Mouse (Mus musculus) kidney, postnatal 0 days (tissue): Measurements from ENCODE around the gene Ctsll3. TPM values are rescaled to one million over a fixed set of nuclear protein-coding genes. Genes with fewer than 3 reads are reported as not detected.

Experiments
- ATAC-seq: fragments of 200-750 bp; cut with Nextera tagmentation; replicated peaks from 2 replicates; pipeline ENCODE4 v1.8.0; 2017; ENCODE audit warnings: low read depth, moderate number of reproducible peaks, moderate TSS enrichment, moderate library complexity; ENCODE audit not compliant: low FRiP score
- DNase-seq: peaks from one replicate; pipeline ENCODE4 v3.0.0-alpha.2; 2016; ENCODE audit warnings: low spot score
- H3K27ac ChIP-seq: fragments of 300-500 bp; sonication (generic); 2 replicates; pipeline ENCODE4 v1.5.1; 2014; ENCODE audit warnings: mild to moderate bottlenecking
- H3K27me3 ChIP-seq: fragments of 300-500 bp; sonication (generic); 2 replicates; pipeline ENCODE4 v1.6.1; 2014; ENCODE audit warnings: low read length, mixed read lengths; ENCODE audit not compliant: insufficient read depth
- H3K36me3 ChIP-seq: fragments of 300-500 bp; sonication (generic); 2 replicates; pipeline ENCODE4 v1.6.1; 2014; ENCODE audit warnings: low read length, mixed read lengths; ENCODE audit not compliant: insufficient read depth
- H3K4me1 ChIP-seq: fragments of 300-500 bp; sonication (generic); replicated peaks from 2 replicates; pipeline ENCODE4 v1.6.1; 2014; ENCODE audit warnings: antibody characterized with exemption, low read length, mixed read lengths; ENCODE audit not compliant: insufficient read depth
- H3K4me2 ChIP-seq: fragments of 300-500 bp; sonication (generic); 2 replicates; pipeline ENCODE4 v1.6.1; 2014; ENCODE audit warnings: mild to moderate bottlenecking, low read length, moderate library complexity, mixed read lengths
- H3K4me3 ChIP-seq: fragments of 300-500 bp; sonication (generic); replicated peaks from 2 replicates; pipeline ENCODE4 v1.5.1; 2014; ENCODE audit warnings: low read depth, low read length
- H3K9ac ChIP-seq: fragments of 300-500 bp; sonication (generic); 2 replicates; pipeline ENCODE4 v1.6.1; 2014; ENCODE audit warnings: low read depth, low read length
- H3K9me3 ChIP-seq: fragments of 300-500 bp; sonication (generic); replicated peaks from 2 replicates; pipeline ENCODE4 v1.6.1; 2016; ENCODE audit warnings: low read length, inconsistent platforms, mixed read lengths
- CTCF ChIP-seq: IDR thresholded peaks from 2 replicates; pipeline ENCODE4 v1.5.1; 2016; ENCODE audit warnings: antibody characterized with exemption, low read depth, mild to moderate bottlenecking, moderate library complexity
- WGBS: fragments of 180-500 bp; shearing (Covaris S2); extraction: QIAGEN DNeasy Blood & Tissue Kit; methylation state at CpG from one replicate; pipeline ENCODE4 v1.1.7; 2014; 5-methylcytosine and 5-hydroxymethylcytosine counted together
- polyA plus RNA-seq: library from polyadenylated mRNA; unstranded; fragments of >200 nt; fragmentation: Nextera tagmentation; extraction: Ambion mirVana; gene quantifications from 2 replicates; pipeline ENCODE4 v1.2.1, GENCODE M21; 2015

Gene Ctsll3
- polyA plus RNA-seq, 1 experiment from 2014 or later = not detected

- Histone ChIP-seq H3K4me1 (no peaks in the 10 kb centered on the region), H3K27ac (no peak overlapping the region), H3K9ac (no peak overlapping the region), H3K9me3 (no peaks in the 10 kb centered on the region), H3K36me3 (no peaks in the 10 kb centered on the region), H3K4me3 (no peak overlapping the region), H3K4me2 (no peak overlapping the region), H3K27me3 (no peaks in the 10 kb centered on the region)
- ATAC-seq = no peak
- DNase-seq = no peak
- WGBS = 87% methylated on average over 7 of the region's 7 CpGs
- TF ChIP-seq CTCF = no peak
These were observed 19.3 kb downstream of the Ctsll3 start for GRCm38 (mm10) chr13:60783301-60783700.

DNA sequence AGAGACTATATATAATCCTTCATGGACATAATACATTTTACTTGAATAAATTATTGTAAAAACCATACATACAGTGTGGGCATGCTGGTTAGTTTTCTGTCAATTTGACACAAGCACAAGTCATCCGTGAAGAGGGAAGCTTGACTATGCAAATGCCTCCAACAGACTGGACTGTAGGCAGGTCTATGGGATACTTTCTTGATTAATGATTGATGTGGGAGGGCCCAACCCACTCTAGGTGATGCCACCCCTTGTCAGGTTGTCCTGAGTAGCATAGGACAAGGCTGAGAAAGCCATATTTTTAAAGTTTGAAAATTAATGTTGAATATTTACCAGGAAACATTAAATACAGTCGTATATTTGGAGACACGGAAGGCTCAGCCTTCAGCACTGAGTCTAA lies 22.1 kb downstream of the Ctsll3 start:
- no peak for TF ChIP-seq CTCF
- Histone ChIP-seq H3K4me1 (no peaks in the 10 kb centered on the region), H3K27me3 (no peaks in the 10 kb centered on the region), H3K36me3 (no peaks in the 10 kb centered on the region), H3K4me2 (no peak overlapping the region), H3K9me3 (no peaks in the 10 kb centered on the region), H3K4me3 (no peak overlapping the region), H3K9ac (no peak overlapping the region), H3K27ac (no peak overlapping the region)
- peak; percentile 59; the same call in 1 of the 2 replicates for ATAC-seq
- DNase-seq = no peak
- WGBS = 71% methylated on average over 3 of the region's 3 CpGs

DNA sequence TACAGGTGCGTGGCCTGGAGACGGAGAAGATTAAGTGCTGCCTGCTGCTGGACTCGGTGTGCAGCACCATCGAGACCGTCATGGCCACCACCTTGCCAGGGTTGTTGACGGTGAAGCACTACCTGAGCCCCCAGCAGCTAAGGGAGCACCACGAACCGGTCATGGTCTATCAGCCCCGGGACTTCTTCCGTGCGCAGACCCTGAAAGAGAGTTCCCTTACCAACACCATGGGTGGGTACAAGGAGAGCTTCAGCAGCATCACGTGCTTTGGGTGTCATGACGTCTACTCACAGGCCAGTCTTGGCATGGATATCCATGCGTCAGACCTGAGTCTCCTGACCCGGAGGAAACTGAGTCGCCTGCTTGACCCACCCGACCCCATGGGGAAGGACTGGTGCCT lies 41.5 kb downstream of the Ctsll3 start:
- 94% methylated on average over 17 of the region's 17 CpGs for WGBS
- H3K36me3 ChIP-seq = peaks cover 33% of the 10 kb centered on the region
- no peak for DNase-seq
- H3K27me3 ChIP-seq = no peaks in the 10 kb centered on the region
- no peak overlapping the region for H3K4me2 ChIP-seq
- no peaks in the 10 kb centered on the region for H3K4me1 ChIP-seq
- no peaks in the 10 kb centered on the region for H3K9me3 ChIP-seq
- H3K9ac ChIP-seq = no peak overlapping the region
- no peak for TF ChIP-seq CTCF
- 0 out of 2 replicates have a peak, but pooled peaks have one; percentile 25 for ATAC-seq
- H3K27ac ChIP-seq = no peak overlapping the region
- H3K4me3 ChIP-seq = no peak overlapping the region

DNA sequence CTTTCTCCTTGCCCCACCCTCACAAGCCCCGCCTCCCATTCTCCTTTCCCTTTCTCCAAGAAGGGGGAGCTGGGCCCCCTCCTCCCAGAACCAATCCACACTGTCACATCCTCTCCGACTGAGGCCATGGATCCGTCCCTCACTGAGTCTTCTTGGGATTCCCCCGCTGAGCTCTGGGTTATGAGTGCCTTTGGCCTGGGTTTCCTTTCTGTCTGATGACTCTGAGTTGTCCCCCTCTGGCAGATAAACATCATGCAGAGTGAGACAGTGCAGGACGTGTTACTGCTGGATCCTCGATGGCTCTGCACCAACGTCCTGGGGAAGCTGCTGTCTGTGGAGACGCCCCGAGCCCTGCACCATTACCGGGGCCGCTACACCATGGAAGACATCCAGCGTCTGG lies 42.3 kb downstream of the Ctsll3 start:
- 90% methylated on average over 12 of the region's 12 CpGs for WGBS
- no peak for TF ChIP-seq CTCF
- no peaks in the 10 kb centered on the region for H3K27me3 ChIP-seq
- no peaks in the 10 kb centered on the region for H3K4me1 ChIP-seq
- DNase-seq = no peak
- no peak overlapping the region for H3K4me3 ChIP-seq
- H3K36me3 ChIP-seq = peaks cover 33% of the 10 kb centered on the region
- H3K27ac ChIP-seq = no peak overlapping the region
- H3K4me2 ChIP-seq = no peak overlapping the region
- no peaks in the 10 kb centered on the region for H3K9me3 ChIP-seq
- H3K9ac ChIP-seq = no peak overlapping the region
- ATAC-seq = 0 out of 2 replicates have a peak, but pooled peaks have one; percentile 42

DNA sequence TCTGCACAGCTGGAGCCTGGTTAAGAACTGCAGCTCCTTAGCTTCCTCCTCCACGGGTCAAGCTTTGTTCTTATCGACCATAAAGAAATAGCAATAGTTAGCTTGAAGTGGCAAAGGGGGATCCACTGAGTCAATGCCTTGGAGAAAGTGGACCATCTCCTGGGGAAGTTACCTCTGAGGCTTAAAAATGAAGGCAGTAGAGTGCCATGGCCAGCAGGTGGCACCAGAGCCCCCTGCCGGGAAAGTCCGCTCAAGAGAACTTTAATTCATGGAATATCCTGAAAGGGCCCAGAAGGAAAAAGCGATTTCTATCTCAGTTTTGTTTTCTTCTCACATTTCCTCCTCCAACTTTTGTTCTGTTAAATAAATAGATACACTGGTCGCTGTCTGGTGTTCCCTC lies 43.5 kb downstream of the Ctsll3 start:
- H3K4me2 ChIP-seq = no peak overlapping the region
- H3K4me3 ChIP-seq = no peak overlapping the region
- peak; percentile 91 for TF ChIP-seq CTCF
- 22% methylated on average over 6 of the region's 6 CpGs for WGBS
- H3K27me3 ChIP-seq = no peaks in the 10 kb centered on the region
- peaks cover 34% of the 10 kb centered on the region for H3K36me3 ChIP-seq
- H3K9ac ChIP-seq = no peak overlapping the region
- no peak for ATAC-seq
- no peaks in the 10 kb centered on the region for H3K9me3 ChIP-seq
- peak; percentile 80 for DNase-seq
- no peaks in the 10 kb centered on the region for H3K4me1 ChIP-seq
- no peak overlapping the region for H3K27ac ChIP-seq

- ATAC-seq (no peak), DNase-seq (no peak)
- peaks cover 36% of the 10 kb centered on the region for H3K36me3 ChIP-seq
- WGBS = 82% methylated on average over 13 of the region's 13 CpGs
- H3K4me3 ChIP-seq = no peak overlapping the region
- H3K4me1 ChIP-seq = no peaks in the 10 kb centered on the region
- TF ChIP-seq CTCF = no peak
- no peaks in the 10 kb centered on the region for H3K9me3 ChIP-seq
- no peak overlapping the region for H3K9ac ChIP-seq
- H3K27ac ChIP-seq = no peak overlapping the region
- no peaks in the 10 kb centered on the region for H3K27me3 ChIP-seq
- H3K4me2 ChIP-seq = no peak overlapping the region
These were observed 45.4 kb downstream of the Ctsll3 start for GRCm38 (mm10) chr13:60757292-60757691.

GRCm38 (mm10) chr13:60755251-60755650 lies 47.4 kb downstream of the Ctsll3 start:
- no peak overlapping the region for H3K27ac ChIP-seq
- TF ChIP-seq CTCF = no peak
- H3K4me2 ChIP-seq = no peak overlapping the region
- H3K4me3 ChIP-seq = no peak overlapping the region
- DNase-seq (peak; percentile 76), ATAC-seq (no peak)
- no peaks in the 10 kb centered on the region for H3K4me1 ChIP-seq
- H3K27me3 ChIP-seq = no peaks in the 10 kb centered on the region
- H3K9me3 ChIP-seq = no peaks in the 10 kb centered on the region
- no peak overlapping the region for H3K9ac ChIP-seq
- H3K36me3 ChIP-seq = peaks cover 31% of the 10 kb centered on the region
- WGBS = 18% methylated on average over 2 of the region's 2 CpGs
